Mouse (Mus musculus): ENCODE measurements at regions not wholly inside any gene's neighbourhood (a gene's known extent, or its start where the extent isn't known, plus 50 kb on each side); places are given as distances from the start of the nearest gene placed in this dataset.

- DNase-seq (ENCODE audit: low read depth), result no peak
Observed at GRCm38 (mm10) chr15:59954345-59954744, 62.1 kb downstream of the 4933412E24Rik start.

DNA sequence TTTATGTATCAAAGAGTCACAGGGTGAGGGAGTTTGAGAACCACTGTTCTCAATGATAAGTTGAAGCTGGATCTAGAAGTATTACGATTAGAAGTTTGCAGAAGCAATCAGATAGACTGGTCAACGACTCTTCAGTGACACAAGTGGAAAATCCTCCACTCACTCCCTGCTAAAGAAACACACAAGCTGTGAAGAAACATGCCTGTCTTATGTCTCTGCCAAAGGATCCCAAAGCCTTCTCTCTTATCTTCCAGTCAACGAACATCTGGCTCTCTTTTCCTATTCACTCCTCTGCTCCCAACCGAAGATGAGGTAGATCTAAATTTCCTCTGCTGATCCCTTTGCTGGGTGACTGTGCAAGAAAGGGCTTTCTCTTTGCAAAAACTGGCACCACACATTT lies 62.6 kb downstream of the 4933412E24Rik start:
- no peak for DNase-seq (ENCODE audit: low read depth)

DNA sequence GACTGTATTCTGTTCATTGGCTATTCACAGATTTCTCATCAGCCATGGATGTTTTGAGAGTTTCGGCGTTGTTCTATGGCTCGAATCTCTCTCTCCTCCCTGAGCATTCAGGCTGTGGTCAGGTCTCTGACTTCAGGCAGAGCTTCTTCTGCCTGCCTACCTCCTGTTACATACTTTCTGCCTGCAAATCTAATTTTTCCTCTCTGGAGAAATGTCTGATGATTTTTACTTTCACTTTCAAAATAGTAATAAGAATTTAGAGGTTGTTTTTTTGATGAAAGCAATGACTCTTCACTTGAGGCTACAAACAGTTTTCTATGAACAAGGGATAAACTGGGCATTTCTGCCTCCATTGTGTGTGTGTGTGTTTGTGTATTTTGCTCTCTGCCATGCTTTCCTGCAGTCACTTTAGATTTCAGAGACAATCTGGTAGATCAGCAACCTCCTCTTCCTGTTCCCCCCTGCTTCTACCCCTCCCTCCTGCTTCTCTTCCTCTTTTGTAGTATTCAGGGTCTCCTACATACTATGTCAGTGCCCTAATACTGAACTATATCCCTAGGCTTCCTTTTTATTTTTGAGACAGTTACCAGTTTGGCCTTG lies 65.7 kb downstream of the 4933412E24Rik start:
- DNase-seq (ENCODE audit: low read depth), result no peak

DNA sequence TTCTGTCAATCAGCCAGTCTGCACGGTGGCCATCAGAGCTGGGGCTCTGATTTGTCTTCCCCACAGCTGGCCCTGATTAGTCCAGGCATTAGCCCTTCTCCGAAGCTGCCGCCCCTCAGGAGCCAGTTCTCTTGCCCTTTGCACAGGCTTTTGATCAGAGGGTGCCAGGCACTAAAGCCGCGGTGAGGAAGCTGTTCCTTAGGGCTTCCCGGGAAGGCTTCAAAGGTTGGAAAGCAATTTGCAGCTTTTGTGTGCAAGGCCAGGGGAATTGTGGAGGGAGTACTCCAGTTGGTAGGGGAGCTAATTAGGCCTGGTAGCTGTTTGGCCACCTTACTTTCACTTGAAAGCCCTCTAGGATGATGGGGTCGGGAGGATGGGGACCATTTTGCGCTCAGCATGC lies 71.2 kb downstream of the 4933412E24Rik start:
- DNase-seq (ENCODE audit: low read depth), result no peak

GRCm38 (mm10) chr15:59936486-59936885 lies 79.9 kb downstream of the 4933412E24Rik start:
- no peak for DNase-seq (ENCODE audit: low read depth)

- DNase-seq (ENCODE audit: low read depth), result no peak
Observed at GRCm38 (mm10) chr15:59913860-59914259, 102.6 kb downstream of the 4933412E24Rik start.

DNA sequence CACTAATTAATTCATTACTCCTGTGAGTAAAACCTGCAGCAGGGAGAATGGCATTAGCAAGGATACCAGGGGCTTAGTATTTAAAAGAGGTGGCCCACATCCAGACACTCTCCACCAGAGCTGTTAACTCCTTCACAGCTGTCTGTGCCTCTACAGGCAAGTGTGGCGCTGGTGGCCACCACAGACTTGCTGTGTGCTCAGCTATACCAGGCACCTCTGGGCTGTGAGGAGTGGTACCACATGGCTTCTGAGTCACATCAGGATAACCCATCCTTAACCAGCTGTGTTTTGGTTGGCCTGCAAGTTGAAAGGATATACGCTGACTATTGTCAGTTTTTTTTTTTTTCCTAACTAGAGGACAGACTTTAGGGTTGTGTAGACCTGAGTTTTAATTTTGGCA lies 108.1 kb downstream of the 4933412E24Rik start:
- DNase-seq (ENCODE audit: low read depth), result no peak

DNA sequence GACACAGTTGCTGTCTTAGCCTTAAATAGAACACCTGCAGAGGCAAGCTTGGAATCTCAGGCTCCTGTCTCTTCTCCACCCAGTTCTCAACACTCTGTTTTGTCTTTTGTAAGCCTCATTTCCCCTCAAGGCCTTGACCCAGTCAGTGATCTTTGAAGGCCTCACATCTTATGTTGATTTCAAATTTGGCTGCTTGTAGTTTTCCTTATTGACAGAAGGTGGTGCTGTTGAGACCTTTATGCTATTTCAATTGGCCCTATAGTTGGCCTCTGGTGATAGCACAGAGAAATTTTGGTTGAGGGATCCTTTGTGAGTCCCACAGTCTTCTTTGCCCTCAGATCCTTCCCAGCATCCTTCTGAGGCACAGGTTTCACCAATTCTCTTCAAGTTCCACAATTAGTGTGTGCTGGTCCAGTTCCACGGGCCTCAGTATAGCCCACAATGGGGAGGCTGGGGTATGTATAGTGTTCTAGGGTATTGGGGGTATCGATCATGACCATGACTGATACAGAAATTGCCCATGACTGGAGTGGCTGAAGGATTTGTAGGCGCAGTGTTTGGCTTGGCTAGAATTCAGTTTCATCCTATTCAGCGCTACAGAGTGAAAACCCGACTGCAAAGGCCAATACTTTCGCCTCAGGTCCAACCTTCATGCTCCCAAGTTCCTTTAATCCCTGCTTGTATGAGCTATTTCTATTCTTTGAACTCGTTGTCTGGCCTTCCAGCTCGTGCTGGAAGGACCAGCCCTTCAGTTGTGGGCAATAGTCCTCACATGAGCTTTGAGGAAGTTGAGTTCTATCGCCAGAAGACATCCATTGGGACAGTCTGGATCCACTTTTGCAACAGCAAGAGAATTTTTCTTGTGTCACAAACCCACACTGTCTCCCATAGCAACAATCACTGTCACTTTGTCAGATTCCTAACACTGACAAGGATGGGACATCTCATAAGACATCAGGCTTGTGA lies 110.3 kb downstream of the 4933412E24Rik start:
- DNase-seq (ENCODE audit: low read depth), result peak; percentile 56

GRCm38 (mm10) chr15:59904741-59905140 lies 111.7 kb downstream of the 4933412E24Rik start:
- DNase-seq (ENCODE audit: low read depth), result no peak

GRCm38 (mm10) chr15:59888996-59889395 lies 127.4 kb downstream of the 4933412E24Rik start:
- no peak for DNase-seq (ENCODE audit: low read depth)

DNA sequence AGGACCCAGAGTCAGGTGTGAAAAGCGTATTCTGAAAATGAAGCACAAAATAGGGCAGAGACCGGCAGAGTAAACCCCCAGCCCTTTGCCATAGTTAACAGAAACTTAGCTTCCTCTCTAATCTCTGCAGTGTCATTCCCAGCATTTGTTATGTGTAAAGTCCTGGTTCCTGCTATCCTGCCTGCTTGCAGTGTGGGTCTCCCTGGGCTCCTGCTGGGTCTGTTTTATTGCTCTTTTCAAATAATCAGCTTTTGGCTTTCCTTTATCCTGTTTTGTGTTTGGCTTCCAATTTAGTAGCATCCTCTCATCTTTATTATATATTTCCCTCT lies 128.3 kb downstream of the 4933412E24Rik start:
- no peak for DNase-seq (ENCODE audit: low read depth)

GRCm38 (mm10) chr15:59887381-59888130 lies 128.9 kb downstream of the 4933412E24Rik start:
- no peak for DNase-seq (ENCODE audit: low read depth)

- DNase-seq (ENCODE audit: low read depth), result no peak
Observed at GRCm38 (mm10) chr15:59886036-59886435, 130.4 kb downstream of the 4933412E24Rik start.

- DNase-seq (ENCODE audit: low read depth), result no peak
Observed at GRCm38 (mm10) chr15:59882444-59882843, 134.0 kb downstream of the 4933412E24Rik start.

GRCm38 (mm10) chr15:59880426-59880825 lies 136.0 kb downstream of the 4933412E24Rik start:
- no peak for DNase-seq (ENCODE audit: low read depth)

DNA sequence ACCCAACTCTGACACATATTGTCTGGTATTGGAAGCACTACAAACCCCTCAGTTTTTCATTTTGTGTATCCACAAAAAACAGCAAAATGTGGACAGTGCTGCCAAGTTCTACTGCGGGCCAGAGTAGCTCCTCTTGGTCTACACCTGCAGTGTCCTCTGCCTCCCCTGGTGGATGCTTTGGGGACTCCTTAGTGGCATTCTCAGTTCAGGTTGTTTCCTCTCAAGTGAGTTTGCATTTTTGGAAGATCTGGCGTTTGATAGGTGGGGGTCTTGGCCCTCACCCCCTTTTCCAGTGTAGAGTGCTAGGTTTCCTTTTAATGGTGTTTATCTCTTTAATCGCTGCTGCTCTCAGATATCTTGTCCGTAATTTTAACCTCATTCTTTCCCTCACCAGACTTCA lies 137.1 kb downstream of the 4933412E24Rik start:
- no peak for DNase-seq (ENCODE audit: low read depth)

DNA sequence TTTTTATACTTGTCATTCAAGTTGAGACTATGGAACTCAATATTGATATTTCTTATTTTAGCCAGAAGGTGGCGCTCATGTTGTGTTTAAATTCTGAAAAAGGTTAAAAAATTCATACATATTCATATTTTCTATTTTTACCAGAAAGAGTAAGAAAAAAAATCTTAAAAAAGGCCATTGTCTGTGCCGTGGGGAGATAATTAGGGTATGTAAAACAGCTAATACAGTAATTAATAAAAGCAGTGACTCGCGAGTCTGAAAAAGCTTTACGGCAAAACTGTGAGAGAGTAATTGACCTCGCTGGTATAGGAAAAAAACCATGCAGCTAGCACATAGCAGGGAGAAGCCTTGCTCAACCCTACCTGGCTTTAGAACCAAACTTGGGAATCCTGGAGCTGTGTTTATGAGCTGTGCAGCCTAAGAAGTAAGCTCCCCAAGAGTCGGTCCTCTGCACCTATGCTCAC lies 140.1 kb downstream of the 4933412E24Rik start:
- peak; percentile 44 for DNase-seq (ENCODE audit: low read depth)

DNA sequence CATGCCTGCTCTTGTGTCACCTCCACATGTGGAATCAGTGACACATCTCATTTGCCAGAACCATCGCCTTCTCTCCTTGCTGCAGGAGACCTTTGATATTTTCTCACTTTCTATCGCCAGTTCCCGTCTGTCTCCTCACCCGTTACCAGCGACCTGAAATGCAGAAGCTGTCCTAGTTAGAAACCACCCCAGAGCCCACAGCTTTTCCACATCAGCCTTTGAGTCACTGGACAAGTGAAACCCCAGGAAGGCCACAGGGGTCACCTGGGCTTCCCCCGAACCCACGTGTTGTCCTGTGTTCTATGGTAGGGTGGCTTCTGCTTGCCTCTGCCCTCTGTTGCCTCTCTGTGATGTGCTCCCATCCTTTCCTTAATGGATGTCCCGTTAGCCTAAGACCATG lies 149.7 kb downstream of the 4933412E24Rik start:
- DNase-seq (ENCODE audit: low read depth), result no peak

GRCm38 (mm10) chr15:59864746-59865499 lies 151.5 kb downstream of the 4933412E24Rik start:
- DNase-seq (ENCODE audit: low read depth), result peak; percentile 43

DNA sequence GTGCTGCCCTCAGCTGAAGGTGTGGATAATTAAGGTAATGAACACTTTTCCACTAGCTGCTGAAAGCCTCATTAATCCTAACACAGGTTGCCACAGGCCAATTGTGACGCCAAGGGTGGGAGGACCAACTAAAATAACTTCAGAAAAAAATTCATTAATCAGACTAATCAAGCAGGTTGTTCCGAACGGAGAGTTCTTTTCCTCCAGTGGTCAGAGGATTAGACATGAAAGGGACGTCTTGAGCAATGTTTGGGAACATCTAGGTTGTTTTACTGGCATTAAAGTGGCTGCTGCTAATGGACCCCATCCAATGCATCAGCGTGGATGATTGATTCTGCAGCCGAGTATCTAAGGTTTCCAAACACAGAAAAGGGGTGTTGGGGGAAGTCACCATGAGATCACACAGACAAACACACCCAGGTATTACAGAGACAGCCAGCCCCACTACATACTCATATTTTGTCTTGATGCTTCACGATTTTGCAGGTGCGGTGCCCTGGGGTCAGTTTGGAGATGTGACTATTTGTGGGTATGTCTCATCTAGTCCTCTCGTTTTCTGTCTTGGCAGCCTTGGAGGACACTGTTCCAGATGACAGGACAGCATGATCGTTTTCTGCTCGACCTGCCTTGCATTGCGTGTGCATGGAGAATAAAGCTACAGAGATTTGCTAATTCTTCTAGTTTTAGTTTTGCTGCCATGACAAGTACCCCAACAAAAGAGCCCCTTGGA lies 164.0 kb downstream of the 4933412E24Rik start:
- DNase-seq (ENCODE audit: low read depth), result no peak

DNA sequence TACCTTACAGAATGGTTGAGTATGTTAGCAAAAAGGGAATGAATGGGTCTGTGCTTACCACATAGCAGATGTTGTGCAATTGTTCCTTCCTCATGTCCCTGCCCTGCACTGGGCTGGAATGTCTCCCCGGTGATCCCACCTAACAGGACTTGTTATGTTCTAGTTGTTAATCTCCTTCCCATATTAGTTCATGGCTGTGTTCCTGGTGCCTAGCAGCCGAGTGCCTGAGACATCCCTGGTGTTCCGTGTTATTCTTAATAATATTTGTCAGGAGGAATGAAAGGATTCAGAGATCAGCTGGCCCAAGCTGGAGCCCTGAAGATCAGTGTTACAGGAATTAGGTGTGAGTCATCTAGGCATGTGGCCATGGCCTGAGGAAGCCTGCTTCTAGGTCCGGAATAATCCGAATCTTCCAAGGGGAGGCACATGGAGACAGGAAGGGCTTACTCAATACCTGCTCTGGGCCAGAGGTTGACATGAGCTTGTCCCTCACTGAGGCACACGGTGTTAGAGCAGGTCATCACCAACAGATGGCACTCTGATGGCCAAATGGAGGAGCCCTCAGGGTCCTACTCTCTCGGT lies 171.2 kb downstream of the 4933412E24Rik start:
- DNase-seq (ENCODE audit: low read depth), result peak; percentile 11

Data from 416B (cell line).